Comparison of ENCODE assay signal across 8 mouse cellular contexts in genomic region chr5:21701351-21702008, GRCm38 (mm10). TPM values are rescaled to one million over a fixed set of nuclear protein-coding genes. Genes with fewer than 3 reads are reported as not detected.
DNase-seq lines count a peak whose midpoint lies in the region; ATAC-seq and TF ChIP-seq lines count a peak whose summit lies in the region.

TSS of gene Napepld (minus strand) at chr5:21701396.

- peak; percentile 98 to 99 for DNase-seq in CD8-positive naive resting alpha-beta T cell, adult 2 months (ENCODE audit: low read depth in 2 of 2, low spot score in 2 of 2)
- DNase-seq in c-Kit-positive CD71-negative TER-119-negative erythroid progenitor cells, embryonic 14.5 days (ENCODE audit: low read depth) = peak; percentile 95
- peak; percentile 99 for DNase-seq in forebrain, embryonic 10.5 days (ENCODE audit: extremely low spot score, low spot score)
- DNase-seq in kidney, postnatal 25 days = peak; percentile 99
- peak; percentile 91 to 93 (median 93) for DNase-seq in liver, embryonic 14.5 days (ENCODE audit: low read depth in 3 of 3, low spot score in 3 of 3)
- peak; percentile 98 for DNase-seq in neural tube, embryonic 11.5 days (ENCODE audit: low spot score)
- peak; percentile 100 for DNase-seq in stomach, postnatal 0 days (ENCODE audit: low spot score)

- TF ChIP-seq EP300 in liver, embryonic 14.5 days (IDR thresholded peaks at IDR 0.05; ENCODE audit: low read depth) = no peak
- TF ChIP-seq EP300 in stomach, postnatal 0 days (optimal IDR thresholded peaks at IDR 0.05) = no peak

- H3K9me3 ChIP-seq in forebrain, embryonic 10.5 days = peaks cover 3% of the 10 kb centered on the region
- H3K9me3 ChIP-seq in heart, embryonic 15.5 days (replicated peaks) = no peaks in the 10 kb centered on the region
- H3K9me3 ChIP-seq in liver, embryonic 14.5 days (ENCODE audit: control insufficient read depth, low read length) = no peaks in the 10 kb centered on the region
- H3K9me3 ChIP-seq in neural tube, embryonic 11.5 days (ENCODE audit: control insufficient read depth, low read length) = no peaks in the 10 kb centered on the region
- H3K9me3 ChIP-seq in stomach, postnatal 0 days (ENCODE audit: control insufficient read depth, low read length) = no peaks in the 10 kb centered on the region

- H3K36me3 ChIP-seq in forebrain, embryonic 10.5 days (replicated peaks) = no peaks in the 10 kb centered on the region
- H3K36me3 ChIP-seq in heart, embryonic 15.5 days = no peaks in the 10 kb centered on the region
- H3K36me3 ChIP-seq in liver, embryonic 14.5 days (replicated peaks; ENCODE audit: control insufficient read depth, insufficient read depth, low read depth) = no peaks in the 10 kb centered on the region
- no peaks in the 10 kb centered on the region for H3K36me3 ChIP-seq in neural tube, embryonic 11.5 days (ENCODE audit: control insufficient read depth, insufficient read depth, low read length)
- no peaks in the 10 kb centered on the region for H3K36me3 ChIP-seq in stomach, postnatal 0 days (ENCODE audit: control insufficient read depth, insufficient read depth, low read length)

- peaks cover 18% of the 10 kb centered on the region for H3K4me1 ChIP-seq in forebrain, embryonic 10.5 days
- peaks cover 12% of the 10 kb centered on the region for H3K4me1 ChIP-seq in heart, embryonic 15.5 days (replicated peaks)
- peaks cover 8 to 11% of the 10 kb centered on the region in 2 experiments for H3K4me1 ChIP-seq in liver, embryonic 14.5 days (replicated peaks; ENCODE audit: control insufficient read depth in 2 of 2, insufficient read depth in 2 of 2, low read length in 1 of 2)
- 0 out of 2 replicates have a peak, but pooled peaks cover 2% of the 10 kb centered on the region for H3K4me1 ChIP-seq in neural tube, embryonic 11.5 days (ENCODE audit: control insufficient read depth, insufficient read depth, low read length)
- H3K4me1 ChIP-seq in stomach, postnatal 0 days (replicated peaks; ENCODE audit: control insufficient read depth, insufficient read depth) = no peaks in the 10 kb centered on the region

- peak within 1 kb of the TSS; percentile 83 for H3K4me2 ChIP-seq in heart, embryonic 15.5 days
- H3K4me2 ChIP-seq in liver, embryonic 14.5 days (ENCODE audit: low read depth) = peak within 1 kb of the TSS; percentile 96
- peak within 1 kb of the TSS; percentile 52 for H3K4me2 ChIP-seq in neural tube, embryonic 11.5 days (ENCODE audit: low read depth)
- H3K4me2 ChIP-seq in stomach, postnatal 0 days (replicated peaks; ENCODE audit: low read depth) = peak within 1 kb of the TSS; percentile 67

- no peaks in the 10 kb centered on the region for H3K27me3 ChIP-seq in forebrain, embryonic 10.5 days (ENCODE audit: poor library complexity, severe bottlenecking)
- H3K27me3 ChIP-seq in heart, embryonic 15.5 days = no peaks in the 10 kb centered on the region
- H3K27me3 ChIP-seq in liver, embryonic 14.5 days (ENCODE audit: control insufficient read depth, insufficient read depth, low read length) = no peaks in the 10 kb centered on the region
- H3K27me3 ChIP-seq in neural tube, embryonic 11.5 days (ENCODE audit: control insufficient read depth, insufficient read depth, low read length) = no peaks in the 10 kb centered on the region
- no peaks in the 10 kb centered on the region for H3K27me3 ChIP-seq in stomach, postnatal 0 days (ENCODE audit: control insufficient read depth, insufficient read depth, low read length)

- H3K9ac ChIP-seq in heart, embryonic 15.5 days = peak within 1 kb of the TSS; percentile 90
- peak within 1 kb of the TSS; percentile 81 for H3K9ac ChIP-seq in liver, embryonic 14.5 days (replicated peaks)
- H3K9ac ChIP-seq in neural tube, embryonic 11.5 days (ENCODE audit: low read length) = peak within 1 kb of the TSS; percentile 92
- H3K9ac ChIP-seq in stomach, postnatal 0 days (ENCODE audit: low read length) = peak within 1 kb of the TSS; percentile 82

- peak; percentile 99 for ATAC-seq in heart, embryonic 15.5 days (replicated peaks; ENCODE audit: insufficient number of reproducible peaks, insufficient read depth, low FRiP score, low read depth)
- peak; percentile 99 for ATAC-seq in liver, embryonic 14.5 days (ENCODE audit: insufficient read depth)
- peak; percentile 98 for ATAC-seq in neural tube, embryonic 11.5 days (ENCODE audit: insufficient read depth, low FRiP score, low TSS enrichment)
- peak; percentile 99 for ATAC-seq in stomach, postnatal 0 days (ENCODE audit: low FRiP score, low TSS enrichment)

- TF ChIP-seq CTCF in liver, embryonic 14.5 days (IDR thresholded peaks at IDR 0.05; ENCODE audit: low read depth) = peak; percentile 5; the same call in 1 of the 2 replicates
- TF ChIP-seq CTCF in stomach, postnatal 0 days (IDR thresholded peaks at IDR 0.05; ENCODE audit: low read depth) = peak; percentile 32; the same call in 1 of the 2 replicates

- H3K27ac ChIP-seq in forebrain, embryonic 10.5 days = peak within 1 kb of the TSS; percentile 99
- H3K27ac ChIP-seq in heart, embryonic 15.5 days = peak within 1 kb of the TSS; percentile 99
- peak within 1 kb of the TSS; percentile 57 for H3K27ac ChIP-seq in liver, embryonic 14.5 days
- peak within 1 kb of the TSS; percentile 95 for H3K27ac ChIP-seq in neural tube, embryonic 11.5 days (ENCODE audit: low read depth, low read length)
- peak within 1 kb of the TSS; percentile 96 for H3K27ac ChIP-seq in stomach, postnatal 0 days (replicated peaks)

- under 1% methylated on average over 58 of the region's 59 CpGs for WGBS in forebrain, embryonic 10.5 days
- 1% methylated on average over 45 of the region's 59 CpGs for WGBS in heart, embryonic 15.5 days
- under 1% methylated on average over 57 of the region's 59 CpGs for WGBS in liver, embryonic 14.5 days (ENCODE audit: insufficient replicate concordance)
- under 1% methylated on average over 57 of the region's 59 CpGs for WGBS in neural tube, embryonic 11.5 days
- WGBS in stomach, postnatal 0 days = under 1% methylated on average over 50 of the region's 59 CpGs

- peak within 1 kb of the TSS; percentile 76 for H3K4me3 ChIP-seq in forebrain, embryonic 10.5 days
- H3K4me3 ChIP-seq in heart, embryonic 15.5 days = peak within 1 kb of the TSS; percentile 77
- H3K4me3 ChIP-seq in liver, embryonic 14.5 days (ENCODE audit: insufficient read depth in 1 of 2, low read depth in 2 of 2, low read length in 2 of 2) = peak within 1 kb of the TSS; percentile 65 to 83
- peak within 1 kb of the TSS; percentile 70 for H3K4me3 ChIP-seq in neural tube, embryonic 11.5 days (ENCODE audit: low read depth, low read length)
- peak within 1 kb of the TSS; percentile 67 for H3K4me3 ChIP-seq in stomach, postnatal 0 days (ENCODE audit: low read depth, low read length)

RNA-seq across cellular contexts. Expression of gene Napepld, which starts in this region (rescaled TPM):
- polyA plus RNA-seq in forebrain, embryonic 10.5 days (2016; fragmentation: Nextera tagmentation; extraction: Ambion mirVana) = 10.7 TPM in 2 replicates
- 5.6 and 5.7 TPM in 2 replicates for polyA plus RNA-seq in heart, embryonic 15.5 days (2015; fragmentation: Nextera tagmentation; extraction: Ambion mirVana)
- polyA plus RNA-seq in liver, embryonic 14.5 days (2012; rRNA removed) = 1.3 TPM in 2 replicates
- polyA plus RNA-seq in liver, embryonic 14.5 days (2014; fragmentation: Nextera tagmentation; extraction: Ambion mirVana) = 1.8 TPM in 2 replicates
- 8.7 and 8.8 TPM in 2 replicates for polyA plus RNA-seq in neural tube, embryonic 11.5 days (2014; fragmentation: Nextera tagmentation; extraction: Ambion mirVana)
- polyA plus RNA-seq in stomach, postnatal 0 days (2015; fragmentation: Nextera tagmentation; extraction: Ambion mirVana) = 3.3 and 3.7 TPM in 2 replicates

Comparison
In these comparisons a context has a peak if more than half of its experiments do, and no peak if none do; other contexts are left out.
1. Peak in every context shown above with its lines: DNase-seq, ATAC-seq, H3K4me3 ChIP-seq and H3K27ac ChIP-seq.